Mouse (Mus musculus): ENCODE results near the gene Cbs.
"Not testable (repeated sequence)": the region's sequence is repeated elsewhere in the genome, so short reads cannot be mapped to it uniquely, and the experiment has no call there.

Gene Cbs

GRCm38 (mm10) chr17:31646199-31647002 is 9.4 kb upstream of the Cbs start:
- DNase-seq (ENCODE audit: extremely low read depth, low read depth, low spot score), result no peak

GRCm38 (mm10) chr17:31642913-31643312 is 5.9 kb upstream of the Cbs start:
- no peak for DNase-seq (ENCODE audit: extremely low read depth, low read depth, low spot score)

- no peak for DNase-seq (ENCODE audit: extremely low read depth, low read depth, low spot score)
These were observed 5.3 kb upstream of the Cbs start for GRCm38 (mm10) chr17:31642331-31642730.

- DNase-seq (ENCODE audit: extremely low read depth, low read depth, low spot score), result no peak
These were observed 2.6 kb upstream of the Cbs start for GRCm38 (mm10) chr17:31639651-31640050.

GRCm38 (mm10) chr17:31637866-31638570 is 980 bp upstream of the Cbs start:
- DNase-seq (ENCODE audit: extremely low read depth, low read depth, low spot score), result no peak

GRCm38 (mm10) chr17:31636277-31636941 is 629 bp downstream of the Cbs start:
- DNase-seq (ENCODE audit: extremely low read depth, low read depth, low spot score), result no peak

DNA sequence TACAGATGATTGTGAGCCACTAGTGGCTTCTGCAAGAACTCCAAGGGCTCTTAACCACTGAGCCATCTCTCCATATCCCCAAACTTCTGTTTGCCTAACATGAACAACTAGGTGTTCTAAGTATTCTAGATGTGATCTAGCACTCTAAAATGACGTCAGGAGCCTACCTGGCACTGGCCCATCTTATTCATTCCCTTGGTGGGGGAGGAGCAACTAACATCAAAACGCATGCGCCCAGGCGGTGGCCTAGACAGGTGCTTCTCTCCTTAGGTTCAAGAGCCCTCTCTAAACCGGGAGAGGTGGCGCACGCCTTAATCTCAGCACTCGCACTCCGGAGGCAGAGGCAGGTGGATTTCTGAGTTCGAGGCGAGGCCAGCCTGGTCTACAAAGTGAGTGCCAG is 1.3 kb downstream of the Cbs start:
- DNase-seq (ENCODE audit: extremely low read depth, low read depth, low spot score), result no peak

DNA sequence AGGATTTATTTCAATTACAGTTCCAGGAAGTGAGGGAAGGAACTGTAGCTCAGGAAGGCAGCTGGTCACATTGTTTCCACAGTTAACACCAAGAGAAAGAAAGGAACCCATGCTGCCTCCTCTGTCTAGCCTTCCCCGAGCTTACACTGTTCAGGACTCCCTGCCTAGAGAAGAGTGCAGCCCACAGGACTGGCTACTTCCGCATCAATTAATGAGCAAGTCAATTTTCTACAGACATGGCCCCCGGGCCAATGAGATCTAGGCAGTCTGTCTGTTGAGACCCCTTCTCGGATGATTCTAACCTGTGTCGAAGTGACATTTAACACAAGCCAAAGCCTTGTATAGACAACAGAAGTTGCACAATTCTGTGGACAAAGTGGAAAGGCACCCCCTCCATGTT is 2.1 kb downstream of the Cbs start:
- DNase-seq (ENCODE audit: extremely low read depth, low read depth, low spot score), result no peak

DNA sequence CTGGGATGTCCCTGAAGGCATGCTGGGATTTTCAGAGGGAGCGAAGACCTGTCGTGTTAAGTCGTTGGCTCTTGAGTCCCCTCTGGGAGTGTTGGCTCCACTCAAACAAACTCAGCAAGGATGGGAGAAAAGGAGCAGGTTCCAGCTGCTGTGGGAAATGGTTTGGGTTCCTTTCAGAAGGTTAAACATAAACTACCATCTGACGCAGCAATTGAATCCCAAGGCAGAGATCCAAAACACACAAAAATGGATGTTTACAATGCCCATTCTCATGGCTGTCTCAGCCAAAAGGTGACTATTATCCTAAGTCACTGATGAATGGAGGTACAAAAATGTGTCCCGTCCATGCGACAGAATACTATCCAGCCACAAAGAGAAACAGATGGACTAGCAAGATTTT is 4.0 kb downstream of the Cbs start:
- no peak for DNase-seq (ENCODE audit: extremely low read depth, low read depth, low spot score)

GRCm38 (mm10) chr17:31631081-31631800 is 5.8 kb downstream of the Cbs start:
- no peak for DNase-seq (ENCODE audit: extremely low read depth, low read depth, low spot score)

DNA sequence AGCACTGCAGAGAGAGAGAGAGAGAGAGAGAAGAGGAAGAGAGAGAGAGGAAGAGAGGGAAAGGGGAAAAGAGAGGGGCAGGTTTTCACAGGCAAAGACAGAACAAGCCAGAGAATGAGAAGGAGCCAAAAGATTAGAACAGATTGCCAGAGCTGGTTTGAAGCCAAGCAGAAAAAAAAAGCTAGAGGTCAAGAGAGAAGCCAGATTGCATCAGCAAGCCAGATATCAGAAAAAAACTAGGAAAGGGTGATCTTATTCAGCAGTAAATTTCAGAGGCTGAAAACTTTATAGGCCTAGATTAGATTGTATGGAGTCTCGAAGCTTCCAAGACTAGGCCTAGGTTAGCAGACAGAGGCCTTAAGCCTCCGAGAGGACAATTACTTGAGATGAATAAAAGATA is 9.1 kb downstream of the Cbs start:
- no peak for DNase-seq (ENCODE audit: extremely low read depth, low read depth, low spot score)

DNA sequence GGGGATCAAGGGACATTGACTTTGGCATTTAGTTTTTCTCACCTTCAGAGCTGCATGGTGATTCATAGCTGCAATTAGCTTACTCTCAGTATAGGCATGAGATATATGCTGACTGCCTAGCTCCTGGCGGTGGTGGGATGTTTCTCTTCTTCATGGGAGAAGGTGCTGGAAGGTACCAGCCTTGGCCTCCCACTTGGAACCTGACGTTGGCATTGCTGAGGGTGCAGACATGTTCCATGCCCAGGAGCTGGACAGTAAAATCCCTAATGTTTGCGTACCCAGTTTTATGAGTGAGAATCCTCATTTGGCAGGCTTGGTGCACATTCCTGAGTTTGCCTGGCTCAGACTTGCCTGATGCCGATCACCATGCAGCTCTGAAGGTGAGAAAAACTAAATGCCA is 13.9 kb downstream of the Cbs start:
- peak; percentile 92 for DNase-seq (ENCODE audit: extremely low read depth, low read depth, low spot score)

DNA sequence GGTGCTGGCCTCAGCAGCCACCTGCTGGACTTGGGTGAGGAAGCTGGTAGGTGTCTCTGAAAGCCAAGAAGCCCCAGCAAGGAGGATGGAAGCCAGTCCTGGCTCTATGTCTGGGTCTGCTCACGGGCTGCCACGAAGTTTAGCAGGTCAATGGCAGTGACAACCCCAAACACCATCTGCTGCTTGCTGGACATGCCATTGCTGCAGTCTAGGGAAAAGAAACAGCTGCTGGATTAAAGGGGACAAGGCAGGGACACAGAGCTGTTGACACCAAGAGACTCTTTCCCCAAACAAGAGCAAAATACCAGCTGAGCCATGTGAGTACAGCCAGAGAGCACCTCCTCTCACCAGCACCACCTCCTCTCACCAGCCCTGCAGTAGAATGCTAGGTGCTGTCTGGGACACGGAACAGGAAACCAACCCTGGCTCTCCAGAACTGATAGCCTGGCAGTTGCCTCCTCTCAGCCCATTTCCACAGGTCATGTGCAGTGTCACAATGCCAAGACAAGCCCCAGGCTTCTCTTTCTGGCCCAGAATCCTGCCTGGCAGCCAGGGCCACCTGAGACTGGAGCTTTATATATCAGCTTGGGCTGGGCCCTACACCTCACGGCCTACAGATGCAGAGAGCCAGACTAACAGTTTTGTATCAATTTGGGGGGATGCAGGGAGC is 23.8 kb downstream of the Cbs start:
- no peak for DNase-seq (ENCODE audit: extremely low read depth, low read depth, low spot score)

GRCm38 (mm10) chr17:31609895-31610294 is 27.1 kb downstream of the Cbs start:
- DNase-seq (ENCODE audit: extremely low read depth, low read depth, low spot score), result no peak

DNA sequence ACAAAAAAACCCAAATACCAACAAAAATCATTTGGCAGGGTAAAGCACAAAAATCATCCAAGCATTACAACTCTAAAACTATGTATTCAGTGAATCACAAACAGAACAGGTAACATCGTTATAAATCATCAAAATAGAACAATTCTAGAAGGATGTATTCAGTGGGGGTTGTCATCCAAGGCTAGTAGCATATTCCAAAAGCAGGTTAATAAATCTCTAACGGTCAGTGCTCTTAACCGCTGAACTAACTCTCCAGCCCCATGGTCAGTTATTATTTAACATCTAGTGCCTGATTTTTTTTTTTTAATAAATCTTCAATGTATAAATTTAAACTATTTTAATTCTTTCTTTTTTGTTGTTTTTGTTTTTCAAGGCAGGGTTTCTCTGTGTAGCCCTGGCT is 27.9 kb downstream of the Cbs start:
- DNase-seq (ENCODE audit: extremely low read depth, low read depth, low spot score), result not testable (repeated sequence)

DNA sequence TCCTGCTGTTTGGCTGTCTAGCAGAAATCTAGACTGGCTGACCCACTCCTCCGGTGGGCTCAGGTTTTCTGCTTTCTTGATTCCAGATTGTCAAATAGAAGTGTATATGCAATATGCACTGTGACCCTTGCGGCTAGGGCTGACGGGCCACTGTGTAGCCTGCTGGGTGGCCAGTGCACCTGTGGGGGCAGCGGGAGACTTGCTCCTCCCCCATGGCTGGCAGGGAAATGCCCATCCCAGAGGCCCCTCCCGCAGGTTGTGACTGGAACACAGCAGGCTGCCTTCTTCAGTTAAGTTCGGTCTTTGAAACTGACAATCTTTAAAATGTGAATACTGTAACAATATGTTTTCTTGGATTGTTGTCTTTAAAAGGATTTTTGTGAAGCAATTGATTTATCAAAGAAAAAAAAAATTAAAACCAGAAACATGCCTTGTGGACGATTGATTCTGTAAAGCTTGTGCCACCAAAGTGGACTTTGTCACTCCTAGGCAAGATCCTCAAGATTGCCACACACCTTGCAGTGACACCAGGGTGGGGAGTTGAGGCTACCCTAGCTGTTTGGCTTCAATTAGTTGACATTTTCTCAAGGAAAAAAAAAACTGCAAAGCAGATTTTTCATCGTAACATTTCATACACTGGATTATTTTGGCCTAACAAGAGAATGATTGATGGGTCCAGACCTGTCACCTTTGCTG is 29.6 kb downstream of the Cbs start:
- DNase-seq (ENCODE audit: extremely low read depth, low read depth, low spot score), result no peak

DNA sequence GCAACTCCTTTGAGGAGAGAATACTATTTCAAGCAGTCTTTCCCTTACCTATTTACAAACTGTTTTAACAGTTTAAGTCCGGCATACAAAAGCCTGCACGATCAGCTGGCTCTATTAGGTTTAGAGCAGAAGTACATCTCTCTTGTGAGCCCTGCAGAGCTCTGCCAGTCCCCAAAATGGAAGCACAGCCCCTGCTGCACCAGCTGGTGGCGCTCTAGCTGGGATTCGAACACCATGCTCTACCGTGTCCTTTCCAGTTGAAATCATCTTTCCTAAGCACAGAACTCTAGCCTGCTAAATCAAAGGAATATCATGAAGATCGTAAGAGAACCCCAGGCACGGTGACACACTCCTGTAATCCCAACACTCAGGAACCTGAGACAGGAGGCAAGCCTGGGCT is 30.6 kb downstream of the Cbs start:
- no peak for DNase-seq (ENCODE audit: extremely low read depth, low read depth, low spot score)

- DNase-seq (ENCODE audit: extremely low read depth, low read depth, low spot score), result no peak
These were observed 38.4 kb downstream of the Cbs start for GRCm38 (mm10) chr17:31598593-31598992.

DNA sequence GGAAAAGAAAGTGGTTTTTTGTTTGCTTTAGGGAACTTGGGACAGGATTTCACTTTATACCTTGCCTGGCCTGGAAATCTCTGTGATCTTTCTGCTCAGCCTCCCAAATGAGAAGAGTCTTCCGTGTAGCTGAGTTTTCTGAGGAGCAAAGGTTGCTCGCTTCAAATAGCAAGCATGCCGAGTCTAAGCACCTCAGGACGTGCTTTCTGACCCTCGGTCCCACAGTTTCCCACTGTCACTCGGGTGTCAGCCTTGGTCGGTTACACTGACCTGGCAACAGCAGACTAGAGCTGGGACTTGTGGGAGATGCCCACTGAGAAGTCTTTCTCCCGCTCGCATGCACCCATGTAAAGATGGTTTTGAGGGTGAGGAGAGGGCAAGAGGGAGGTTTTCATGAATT is 39.1 kb downstream of the Cbs start:
- DNase-seq (ENCODE audit: extremely low read depth, low read depth, low spot score), result no peak

DNA sequence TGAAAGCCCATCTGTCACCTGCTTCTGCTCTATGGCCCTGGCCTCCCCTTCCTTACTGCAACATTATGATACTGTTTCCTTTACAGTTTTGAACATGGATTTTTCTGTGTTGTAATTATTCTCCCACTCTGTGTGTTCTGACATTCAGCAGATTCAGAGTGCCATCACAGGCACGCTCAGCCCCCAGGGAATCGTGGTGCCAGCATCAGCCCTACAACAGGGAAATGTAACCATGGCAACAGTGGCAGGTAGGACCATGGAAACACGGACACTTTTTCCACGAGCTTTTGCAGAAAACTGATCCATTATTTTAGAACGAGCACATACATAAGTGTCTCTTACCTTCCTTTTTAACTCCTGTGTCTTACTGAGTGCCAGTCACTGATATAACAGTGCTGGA is 42.0 kb downstream of the Cbs start:
- DNase-seq (ENCODE audit: extremely low read depth, low read depth, low spot score), result no peak
